Mouse (Mus musculus): ENCODE measurements around the gene Nfatc2. TPM values are rescaled to one million over a fixed set of nuclear protein-coding genes. Genes with fewer than 3 reads are reported as not detected.
A peak's percentile ranks its signal among the peaks of the same experiment; 100 is the strongest.

Nfatc2 gene
- polyA plus RNA-seq, 1 experiment, result 4.2 TPM

DNA sequence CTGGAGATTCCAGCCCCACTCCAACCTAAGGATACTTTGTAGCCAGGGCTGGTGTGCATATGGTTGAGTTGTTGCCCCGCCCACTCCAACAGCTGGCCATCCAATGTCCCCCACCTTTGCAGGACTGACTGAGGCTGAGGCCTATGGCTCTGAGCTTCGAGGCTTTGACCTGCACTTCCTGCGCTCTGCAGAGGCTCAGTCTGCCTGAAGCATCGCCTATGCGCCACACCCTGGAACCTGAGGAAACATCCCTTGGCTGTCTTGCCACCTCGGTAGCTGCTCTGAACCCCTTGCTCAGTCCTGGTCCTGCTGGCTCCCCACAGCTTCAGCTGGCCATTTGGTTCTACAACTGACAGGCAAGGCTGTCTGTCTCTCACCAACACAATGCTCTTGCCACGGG is 24.1 kb downstream of the Nfatc2 start:
- no peak for DNase-seq (ENCODE audit: low read depth)
- TF ChIP-seq POLR2A (IDR thresholded peaks at IDR 0.05; ENCODE audit: borderline replicate concordance, extremely low read depth, insufficient read depth, insufficient read length, poor library complexity, severe bottlenecking), result no peak

DNA sequence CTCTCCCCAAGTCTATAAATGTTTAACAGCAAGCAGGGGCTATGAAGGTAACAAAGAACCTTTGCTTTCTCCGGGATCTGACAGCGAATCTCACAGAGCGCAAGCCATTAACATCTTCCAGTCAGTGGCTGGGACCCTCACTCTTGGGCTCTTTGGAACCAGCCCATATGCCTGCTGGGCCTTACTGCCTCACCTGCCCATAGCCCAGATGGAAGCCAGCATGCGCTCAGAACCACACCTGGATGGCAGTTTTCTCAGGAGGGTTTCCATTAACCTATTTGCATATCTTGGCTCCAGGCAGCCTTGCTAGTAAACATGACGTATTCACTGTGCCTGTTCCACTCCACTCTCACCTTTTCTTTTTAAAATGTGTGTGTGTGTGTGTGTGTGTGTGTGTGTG is 25.6 kb downstream of the Nfatc2 start:
- TF ChIP-seq CTCF (IDR thresholded peaks at IDR 0.05; ENCODE audit: borderline replicate concordance, extremely low read depth, insufficient read depth, insufficient read length) (no peak), POLR2A (IDR thresholded peaks at IDR 0.05; ENCODE audit: borderline replicate concordance, extremely low read depth, insufficient read depth, insufficient read length, poor library complexity, severe bottlenecking) (no peak)
- DNase-seq (ENCODE audit: low read depth), result peak; percentile 18

DNA sequence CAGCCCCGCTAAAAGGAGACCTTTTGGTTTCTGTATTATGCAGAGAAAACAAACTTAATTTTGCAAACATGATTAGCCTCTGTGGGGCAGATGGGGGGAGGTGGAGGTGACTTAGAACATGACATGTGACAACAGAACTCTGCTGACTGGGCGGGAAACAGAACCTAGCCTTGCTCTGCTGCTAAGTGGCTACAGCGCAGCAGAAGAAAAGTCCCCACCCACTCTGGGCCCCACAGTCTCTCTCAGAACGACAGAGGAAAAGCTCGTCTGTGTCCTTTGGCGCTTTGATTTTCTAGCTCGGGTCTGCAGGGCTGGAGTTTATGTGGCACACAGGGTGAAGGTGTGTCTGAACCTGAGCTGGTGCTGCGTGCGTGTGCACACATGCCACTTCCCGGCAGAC is 26.5 kb downstream of the Nfatc2 start:
- TF ChIP-seq POLR2A (IDR thresholded peaks at IDR 0.05; ENCODE audit: borderline replicate concordance, extremely low read depth, insufficient read depth, insufficient read length, poor library complexity, severe bottlenecking), result no peak
- no peak for TF ChIP-seq CTCF (IDR thresholded peaks at IDR 0.05; ENCODE audit: borderline replicate concordance, extremely low read depth, insufficient read depth, insufficient read length)
- no peak for DNase-seq (ENCODE audit: low read depth)

DNA sequence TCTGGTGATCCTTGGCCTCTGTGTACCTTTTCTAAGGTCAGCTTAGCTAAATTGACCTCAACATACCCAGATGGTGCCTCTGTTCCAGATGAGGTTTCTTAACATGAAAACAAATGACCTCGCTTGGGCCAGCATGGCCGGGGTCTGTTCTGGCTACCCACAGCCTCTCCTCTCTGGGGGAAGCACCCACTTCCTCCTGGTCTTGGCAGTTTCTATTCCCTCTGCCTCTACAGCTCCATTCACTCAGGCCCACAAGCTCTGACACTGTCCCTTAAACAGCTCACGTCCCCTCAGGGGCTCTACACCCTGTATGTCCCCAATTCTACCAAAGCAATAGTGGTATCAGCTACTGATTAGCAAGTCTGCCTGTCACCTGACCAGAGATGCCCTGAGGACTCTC is 27.6 kb downstream of the Nfatc2 start:
- TF ChIP-seq POLR2A (IDR thresholded peaks at IDR 0.05; ENCODE audit: borderline replicate concordance, extremely low read depth, insufficient read depth, insufficient read length, poor library complexity, severe bottlenecking) (no peak), CTCF (IDR thresholded peaks at IDR 0.05; ENCODE audit: borderline replicate concordance, extremely low read depth, insufficient read depth, insufficient read length) (no peak)
- no peak for DNase-seq (ENCODE audit: low read depth)

DNA sequence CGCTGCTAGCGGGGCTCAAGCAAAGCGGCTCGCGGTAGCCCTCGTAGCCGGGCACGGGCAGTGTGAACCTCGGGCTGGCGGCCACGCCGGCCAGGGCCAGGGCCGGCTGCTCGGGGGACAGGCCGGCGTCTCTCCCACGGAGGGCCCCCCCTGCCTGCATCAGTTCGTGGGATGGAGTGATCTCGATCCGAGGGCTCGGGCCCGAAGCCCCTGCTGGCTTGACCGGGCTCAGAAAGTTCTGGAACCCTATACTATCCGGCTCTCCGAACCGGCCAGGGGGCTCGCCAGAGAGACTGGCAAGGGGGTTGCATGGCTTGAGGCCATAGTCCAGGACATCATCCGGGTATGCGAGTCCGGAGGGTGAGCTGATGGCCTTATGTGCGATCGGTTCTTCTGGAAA is 30.2 kb downstream of the Nfatc2 start:
- no peak for DNase-seq (ENCODE audit: low read depth)
- TF ChIP-seq CTCF (IDR thresholded peaks at IDR 0.05; ENCODE audit: borderline replicate concordance, extremely low read depth, insufficient read depth, insufficient read length), result no peak
- no peak for TF ChIP-seq POLR2A (IDR thresholded peaks at IDR 0.05; ENCODE audit: borderline replicate concordance, extremely low read depth, insufficient read depth, insufficient read length, poor library complexity, severe bottlenecking)

DNA sequence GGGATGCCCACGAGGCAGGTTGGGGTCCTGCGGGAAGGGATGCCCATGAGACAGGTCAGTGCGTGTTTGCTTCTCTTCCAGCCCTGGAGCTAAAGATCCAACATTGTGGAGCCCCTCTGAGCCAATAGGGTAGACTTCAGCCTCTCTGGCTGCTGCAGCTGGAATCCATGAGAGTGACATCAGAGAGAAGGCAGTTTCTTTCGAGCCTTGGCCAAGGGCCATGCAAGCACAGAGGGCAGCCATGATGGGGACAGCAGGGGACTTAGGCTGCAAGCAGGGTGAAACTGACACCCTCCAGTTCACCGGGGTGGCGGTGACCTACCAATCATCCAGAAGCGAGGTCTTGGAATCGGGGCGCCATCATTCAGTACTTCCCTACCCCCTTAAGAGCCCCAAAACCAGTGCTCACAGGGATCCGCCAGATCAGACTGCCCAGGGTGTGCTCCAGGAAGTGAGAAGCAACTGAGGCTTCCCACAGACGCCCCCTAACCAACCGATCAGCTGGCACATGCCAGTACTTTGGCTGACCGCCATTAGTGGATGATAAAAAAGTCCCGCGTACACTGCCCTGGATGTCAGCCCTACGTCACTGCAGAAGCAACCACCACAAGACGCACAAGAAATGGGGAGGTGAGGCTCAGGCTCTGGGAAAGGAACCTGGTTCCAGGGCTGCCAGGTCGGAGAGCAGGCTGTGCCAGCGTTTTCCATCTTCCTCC is 35.8 kb downstream of the Nfatc2 start:
- no peak for TF ChIP-seq CTCF (IDR thresholded peaks at IDR 0.05; ENCODE audit: borderline replicate concordance, extremely low read depth, insufficient read depth, insufficient read length)
- no peak for TF ChIP-seq POLR2A (IDR thresholded peaks at IDR 0.05; ENCODE audit: borderline replicate concordance, extremely low read depth, insufficient read depth, insufficient read length, poor library complexity, severe bottlenecking)
- DNase-seq (ENCODE audit: low read depth), result peak; percentile 35

DNA sequence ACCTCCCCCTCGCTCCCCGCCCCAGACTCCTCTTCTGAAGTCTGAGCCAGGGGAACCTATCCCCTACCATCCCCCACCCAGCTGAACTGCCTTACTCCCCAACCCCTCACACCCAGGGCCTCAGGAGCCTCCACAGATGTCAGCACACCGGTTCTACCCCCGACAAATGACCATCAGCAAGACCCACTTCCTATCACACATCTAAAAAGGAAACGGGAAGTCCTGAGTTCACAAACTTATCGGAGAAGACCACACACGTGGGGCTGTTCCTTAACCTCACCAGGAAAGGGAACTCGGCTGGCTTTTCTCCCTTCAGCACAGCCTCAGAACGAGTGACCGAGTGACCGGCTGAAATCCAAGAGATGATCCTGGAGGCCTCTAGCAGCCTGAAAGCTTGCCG is 38.3 kb downstream of the Nfatc2 start:
- DNase-seq (ENCODE audit: low read depth), result no peak
- TF ChIP-seq CTCF (IDR thresholded peaks at IDR 0.05; ENCODE audit: borderline replicate concordance, extremely low read depth, insufficient read depth, insufficient read length) (no peak), POLR2A (IDR thresholded peaks at IDR 0.05; ENCODE audit: borderline replicate concordance, extremely low read depth, insufficient read depth, insufficient read length, poor library complexity, severe bottlenecking) (no peak)

DNA sequence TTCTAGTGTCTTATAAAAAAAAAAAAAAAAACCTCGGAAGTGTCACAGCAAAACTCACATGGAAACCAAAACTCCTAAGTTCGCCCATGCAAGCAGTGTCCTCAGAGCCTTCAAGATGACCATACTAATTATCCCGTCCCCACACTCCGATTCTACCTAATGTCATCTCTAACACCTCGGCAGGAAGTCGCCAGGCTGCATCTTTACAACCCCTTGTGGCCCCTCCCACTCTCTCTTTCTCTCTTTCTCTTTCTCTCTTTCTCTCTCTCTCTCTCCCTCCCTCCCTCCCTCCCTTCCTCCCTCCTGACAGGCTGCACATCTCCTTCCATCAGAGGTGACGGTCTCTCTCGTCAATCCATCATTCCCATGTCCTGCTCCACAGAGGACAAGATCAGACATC is 44.4 kb downstream of the Nfatc2 start:
- TF ChIP-seq CTCF (IDR thresholded peaks at IDR 0.05; ENCODE audit: borderline replicate concordance, extremely low read depth, insufficient read depth, insufficient read length) (no peak), POLR2A (IDR thresholded peaks at IDR 0.05; ENCODE audit: borderline replicate concordance, extremely low read depth, insufficient read depth, insufficient read length, poor library complexity, severe bottlenecking) (no peak)
- no peak for DNase-seq (ENCODE audit: low read depth)

DNA sequence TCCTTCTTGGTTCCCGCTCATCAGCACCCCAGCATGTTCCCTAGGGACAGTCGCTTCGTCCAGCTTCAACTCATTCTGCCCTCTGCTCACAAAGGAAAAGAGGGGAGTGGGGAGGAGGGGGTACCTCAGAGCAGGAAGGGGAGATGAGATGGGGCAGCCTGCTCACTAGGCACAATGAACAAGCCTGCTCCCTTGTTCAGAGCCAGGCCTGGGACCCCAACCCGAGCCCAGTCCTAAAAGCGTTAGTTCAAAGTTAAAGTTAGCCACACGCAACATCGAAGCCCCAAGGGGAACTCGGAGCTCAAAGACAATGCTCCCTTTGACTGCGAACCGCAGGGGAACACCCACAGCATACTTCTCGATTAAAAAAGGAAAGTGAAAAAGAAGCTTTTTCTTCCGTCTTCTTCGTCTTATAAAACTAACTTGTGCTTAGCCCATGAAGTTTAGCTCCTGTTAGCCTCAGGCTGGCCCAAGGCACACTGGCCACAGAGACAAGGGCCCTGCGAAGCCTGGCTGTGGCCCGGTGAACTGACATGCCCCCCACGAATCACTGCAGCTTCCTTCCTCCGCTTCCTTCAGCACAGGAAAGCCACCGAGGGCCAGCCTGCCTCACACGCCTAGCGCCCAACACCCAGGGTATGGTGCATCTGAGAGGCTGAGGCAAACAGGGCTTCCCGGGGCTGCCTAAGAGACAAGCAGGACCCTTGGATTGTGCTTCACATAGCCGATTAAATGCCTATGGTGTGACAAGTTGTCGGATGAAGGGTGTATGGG is 45.4 kb downstream of the Nfatc2 start:
- TF ChIP-seq POLR2A (IDR thresholded peaks at IDR 0.05; ENCODE audit: borderline replicate concordance, extremely low read depth, insufficient read depth, insufficient read length, poor library complexity, severe bottlenecking) (no peak), CTCF (IDR thresholded peaks at IDR 0.05; ENCODE audit: borderline replicate concordance, extremely low read depth, insufficient read depth, insufficient read length) (no peak)
- DNase-seq (ENCODE audit: low read depth), result no peak

DNA sequence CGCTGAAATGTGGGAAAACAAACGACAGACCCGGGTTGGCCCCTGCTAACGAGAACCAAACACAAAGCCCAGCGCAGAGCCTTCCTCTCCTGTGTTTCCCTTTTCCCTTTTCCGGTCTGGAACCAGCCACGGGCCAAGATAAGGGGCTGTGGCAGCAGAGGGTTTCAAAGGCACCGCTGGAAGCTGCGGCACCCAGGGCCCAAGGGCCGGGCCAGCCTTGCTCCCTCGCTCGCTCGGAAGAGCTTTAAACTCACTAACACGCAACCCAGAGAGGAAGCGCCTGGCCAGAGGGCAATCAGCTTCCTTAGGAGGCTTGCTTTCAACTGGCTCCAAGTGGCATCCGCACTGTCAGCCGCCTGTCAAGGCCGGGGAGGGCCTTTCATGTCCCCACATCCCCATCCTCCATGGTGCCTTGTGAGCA is 47.9 kb downstream of the Nfatc2 start:
- DNase-seq (ENCODE audit: low read depth), result peak; percentile 41
- no peak for TF ChIP-seq POLR2A (IDR thresholded peaks at IDR 0.05; ENCODE audit: borderline replicate concordance, extremely low read depth, insufficient read depth, insufficient read length, poor library complexity, severe bottlenecking)
- no peak for TF ChIP-seq CTCF (IDR thresholded peaks at IDR 0.05; ENCODE audit: borderline replicate concordance, extremely low read depth, insufficient read depth, insufficient read length)

DNA sequence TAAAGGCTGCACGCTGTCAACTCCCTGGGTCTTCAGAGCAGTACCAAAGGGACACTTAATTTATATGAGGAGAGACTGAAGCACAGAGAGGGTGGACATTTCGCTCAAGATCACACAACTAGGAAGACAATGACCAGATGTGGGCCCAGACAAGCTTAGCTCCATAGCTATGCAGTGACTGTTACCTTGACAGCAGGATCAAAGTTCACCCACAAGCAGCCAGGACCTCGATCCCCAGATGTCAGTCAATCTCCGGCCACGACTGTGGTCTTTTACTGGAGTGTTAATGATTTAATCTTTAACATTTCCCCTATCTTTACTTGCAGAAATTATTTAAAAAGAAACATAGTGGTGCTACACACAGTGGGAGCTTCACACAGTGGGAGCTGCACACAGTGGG is 49.1 kb downstream of the Nfatc2 start:
- DNase-seq (ENCODE audit: low read depth), result no peak
- TF ChIP-seq CTCF (IDR thresholded peaks at IDR 0.05; ENCODE audit: borderline replicate concordance, extremely low read depth, insufficient read depth, insufficient read length) (no peak), POLR2A (IDR thresholded peaks at IDR 0.05; ENCODE audit: borderline replicate concordance, extremely low read depth, insufficient read depth, insufficient read length, poor library complexity, severe bottlenecking) (no peak)

DNA sequence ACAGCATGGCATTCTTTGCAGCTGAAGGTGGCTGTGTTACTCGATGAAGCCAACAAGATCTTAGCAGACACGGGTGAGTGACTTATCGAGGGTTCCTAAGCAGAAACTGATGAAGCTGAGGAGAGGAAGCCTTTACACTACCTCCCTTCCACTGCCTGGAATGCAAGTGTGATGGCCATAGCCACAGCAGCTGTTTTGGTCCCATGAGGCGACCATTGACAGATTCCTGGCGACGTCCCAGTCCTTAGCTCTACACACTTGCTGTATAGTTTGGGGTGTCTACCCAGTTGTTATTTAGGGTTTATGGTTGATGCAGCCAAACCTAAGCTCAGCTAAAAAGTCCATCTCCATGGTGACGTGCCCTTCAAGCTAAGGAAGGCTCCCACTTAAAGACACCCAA is 50.2 kb downstream of the Nfatc2 start:
- DNase-seq (ENCODE audit: low read depth), result no peak
- no peak for TF ChIP-seq CTCF (IDR thresholded peaks at IDR 0.05; ENCODE audit: borderline replicate concordance, extremely low read depth, insufficient read depth, insufficient read length)
- no peak for TF ChIP-seq POLR2A (IDR thresholded peaks at IDR 0.05; ENCODE audit: borderline replicate concordance, extremely low read depth, insufficient read depth, insufficient read length, poor library complexity, severe bottlenecking)
